Mouse (Mus musculus): ENCODE results near the gene Cbfb.

DNA sequence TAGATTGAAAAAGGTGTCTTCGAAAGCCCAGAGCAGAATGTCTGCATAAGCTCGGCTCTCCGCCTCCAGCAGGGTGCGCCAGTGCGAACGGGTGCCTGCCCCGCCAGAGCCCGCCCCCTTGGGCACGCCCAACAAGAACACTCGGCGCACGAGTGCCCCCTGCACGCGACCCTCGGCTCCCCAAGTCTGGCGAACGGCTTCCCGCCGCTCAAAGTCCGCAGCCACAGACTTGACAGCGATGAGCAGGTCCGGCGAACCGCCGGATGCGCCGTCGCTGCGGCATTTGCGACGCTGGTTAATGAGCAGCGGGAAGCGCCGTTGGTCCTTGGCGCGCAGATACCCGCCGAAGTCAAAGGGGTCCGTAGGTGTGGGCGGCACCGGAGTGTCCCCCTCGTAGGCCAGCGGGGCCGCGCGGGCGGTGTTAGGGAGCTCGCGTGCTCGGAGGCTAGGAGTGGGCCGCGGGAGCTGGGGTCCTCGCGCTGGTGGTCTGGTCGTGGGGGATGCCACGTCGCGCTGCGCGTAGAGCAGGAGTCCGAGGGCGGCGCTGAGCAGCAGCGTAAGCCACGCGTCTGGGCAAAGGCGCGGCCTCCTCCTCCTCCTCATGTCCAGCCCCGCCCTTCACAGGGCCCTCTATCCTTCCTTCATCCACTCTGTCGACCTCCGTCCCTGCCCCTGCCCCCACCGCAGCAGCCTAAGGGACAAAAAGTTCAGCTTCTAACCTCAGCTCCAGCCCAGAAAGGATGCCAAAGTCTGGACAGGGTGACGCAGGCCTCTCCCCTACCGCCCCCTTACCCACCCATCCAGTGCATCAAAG lies 83.9 kb downstream of the Cbfb start:
- TF ChIP-seq ETS1 (IDR thresholded peaks at IDR 0.05; ENCODE audit: low read depth, low read length) (no peak), BHLHE40 (IDR thresholded peaks at IDR 0.05; ENCODE audit: borderline replicate concordance, low read depth, low read length) (peak; percentile 73; the same call in 1 of the 2 replicates), CTCF (IDR thresholded peaks at IDR 0.05 in 2 of 3, conservative IDR thresholded peaks at IDR 0.05 in 1 of 3; ENCODE audit: control insufficient read depth in 1 of 3, insufficient read depth in 1 of 3, low read depth in 2 of 3, low read length in 3 of 3, poor library complexity in 1 of 3, severe bottlenecking in 1 of 3) (peak; percentile 63 to 90 (median 89)), SIN3A (IDR thresholded peaks at IDR 0.05; ENCODE audit: low read length) (peak; percentile 65), CHD2 (IDR thresholded peaks at IDR 0.05; ENCODE audit: low read length) (no peak), KAT2A (conservative IDR thresholded peaks at IDR 0.05; ENCODE audit: low read depth, low read length) (no peak), RAD21 (IDR thresholded peaks at IDR 0.05; ENCODE audit: low read depth, low read length) (peak; percentile 36), E2F4 (IDR thresholded peaks at IDR 0.05; ENCODE audit: borderline replicate concordance, low read depth, low read length) (peak; percentile 55; the same call in 1 of the 2 replicates), POLR2AphosphoS2 (IDR thresholded peaks at IDR 0.05; ENCODE audit: low read length) (peak; percentile 84), POLR2A (IDR thresholded peaks at IDR 0.05; ENCODE audit: control insufficient read depth in 1 of 2, insufficient read depth in 1 of 2, low read depth in 1 of 2, low read length in 2 of 2, poor library complexity in 1 of 2) (peak in 1 of 2 experiments; percentile 56; a peak in 2 of 4 replicates)

All from MEL (cell line).